Mouse (Mus musculus): Measurements from ENCODE around the gene Gm21477.
"Not testable (repeated sequence)": the region's sequence is repeated elsewhere in the genome, so short reads cannot be mapped to it uniquely, and the experiment has no call there.

Gm21477 gene

DNA sequence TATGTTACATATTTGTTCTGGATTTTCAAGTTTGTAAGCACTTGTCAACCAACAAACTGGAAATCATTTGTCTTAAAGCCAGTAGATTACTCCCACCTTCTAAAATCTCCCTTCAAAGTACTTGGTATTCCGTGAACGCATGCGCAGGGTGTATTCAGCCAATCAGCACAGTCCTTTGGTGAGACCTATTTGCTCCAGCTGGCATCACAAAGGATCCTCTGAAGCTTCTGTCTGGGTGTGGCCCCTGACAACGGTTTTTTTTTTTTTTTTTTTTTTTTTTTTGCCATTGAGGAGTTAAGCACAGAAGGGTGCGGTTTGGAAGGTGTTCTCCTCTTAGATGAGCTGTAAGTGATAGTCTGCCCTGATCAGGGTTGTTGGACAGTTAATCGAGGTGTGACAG lies at the start of gene Gm21477:
Gene Gm21477, plus strand, starts transcription at position 301 of the 400 bp plus-strand sequence.
- DNase-seq = not testable (repeated sequence)
